Mouse (Mus musculus) heart, embryonic 14.5 days (tissue): ENCODE data around the gene Zbtb24. TPM values are rescaled to one million over a fixed set of nuclear protein-coding genes. Genes with fewer than 3 reads are reported as not detected.
"Not testable (repeated sequence)": the region's sequence is repeated elsewhere in the genome, so short reads cannot be mapped to it uniquely, and the experiment has no call there.

ENCODE experiments used
- ATAC-seq: fragments of 200-750 bp; cut with Nextera tagmentation; 2 replicates; pipeline ENCODE4 v1.8.0; 2017; ENCODE audit warnings: low read depth, moderate TSS enrichment; ENCODE audit not compliant: insufficient number of reproducible peaks, insufficient read depth, low FRiP score
- H3K27ac ChIP-seq, 2 experiments: fragments of 200-500 bp in 1 of 2; fragments of 300-500 bp in 1 of 2; sonication (generic) in 1 of 2; replicated peaks in 1 of 2; 2 replicates each; pipeline ENCODE4 v1.5.1; 2012 to 2014; ENCODE audit warnings: low read depth in 2 of 2, low read length in 2 of 2, control low read depth in 1 of 2, mild to moderate bottlenecking in 1 of 2, mixed read lengths in 1 of 2; ENCODE audit not compliant: control insufficient read depth in 1 of 2, insufficient read depth in 1 of 2
- H3K27me3 ChIP-seq: fragments of 300-500 bp; sonication (generic); 2 replicates; pipeline ENCODE4 v1.6.1; 2014; ENCODE audit warnings: mild to moderate bottlenecking, low read length, control low read depth; ENCODE audit not compliant: control insufficient read depth, insufficient read depth
- H3K36me3 ChIP-seq: fragments of 300-500 bp; sonication (generic); 2 replicates; pipeline ENCODE4 v1.6.1; 2014; ENCODE audit warnings: mild to moderate bottlenecking, control low read depth, low read length, mixed read lengths; ENCODE audit not compliant: control insufficient read depth, insufficient read depth
- H3K4me1 ChIP-seq, 2 experiments: fragments of 200-500 bp in 1 of 2; fragments of 300-500 bp in 1 of 2; sonication (generic) in 1 of 2; 2 replicates each; pipeline ENCODE4 v1.6.1; 2012 to 2014; ENCODE audit warnings: low read length in 2 of 2, control low read depth in 1 of 2, mixed read lengths in 1 of 2; ENCODE audit not compliant: control insufficient read depth in 2 of 2, insufficient read depth in 2 of 2
- H3K4me2 ChIP-seq: fragments of 300-500 bp; sonication (generic); 2 replicates; pipeline ENCODE4 v1.6.1; 2014; ENCODE audit warnings: mild to moderate bottlenecking, low read length
- H3K4me3 ChIP-seq, 2 experiments: fragments of 200-500 bp in 1 of 2; fragments of 300-500 bp in 1 of 2; sonication (generic) in 1 of 2; 2 replicates each; pipeline ENCODE4 v1.5.1; 2012 to 2014; ENCODE audit warnings: low read length in 2 of 2, mild to moderate bottlenecking in 2 of 2, control low read depth in 1 of 2, low read depth in 1 of 2, moderate library complexity in 1 of 2; ENCODE audit not compliant: control insufficient read depth in 1 of 2, insufficient read depth in 1 of 2
- H3K9ac ChIP-seq: fragments of 300-500 bp; sonication (generic); 2 replicates; pipeline ENCODE4 v1.6.1; 2014; ENCODE audit warnings: mild to moderate bottlenecking, low read length
- H3K9me3 ChIP-seq: fragments of 300-500 bp; sonication (generic); 2 replicates; pipeline ENCODE4 v1.6.1; 2016; ENCODE audit warnings: low read length, control low read depth; ENCODE audit not compliant: control insufficient read depth
- WGBS: fragments of 180-500 bp; shearing (Covaris S2); extraction: QIAGEN DNeasy Blood & Tissue Kit; methylation state at CpG from one replicate; pipeline ENCODE4 v1.1.7; 2014; 5-methylcytosine and 5-hydroxymethylcytosine counted together
- polyA plus RNA-seq: library from polyadenylated mRNA; unstranded; fragments of >200 nt; fragmentation: Nextera tagmentation; extraction: Ambion mirVana; gene quantifications from 2 replicates; pipeline ENCODE4 v1.2.1, GENCODE M21; 2014

The Zbtb24 gene
- polyA plus RNA-seq, 1 experiment from 2014 or later = 12.7 TPM

GRCm38 (mm10) chr10:41505446-41505845 is 55.3 kb downstream of the Zbtb24 start:
- WGBS = 3% methylated on average over 3 of the region's 3 CpGs
- not testable (repeated sequence) for H3K4me2 ChIP-seq, H3K4me1 ChIP-seq, H3K9ac ChIP-seq, H3K27me3 ChIP-seq, H3K36me3 ChIP-seq, H3K27ac ChIP-seq, H3K4me3 ChIP-seq, ATAC-seq, H3K9me3 ChIP-seq

GRCm38 (mm10) chr10:41509160-41509559 is 59.0 kb downstream of the Zbtb24 start:
- 23% methylated on average over 2 of the region's 2 CpGs for WGBS
- Histone ChIP-seq H3K4me1 (0 out of 4 replicates have a peak, but pooled peaks cover under 1 to 2% of the 10 kb centered on the region in 2 experiments), H3K36me3 (no peaks in the 10 kb centered on the region), H3K9ac (no peak overlapping the region), H3K4me2 (no peak overlapping the region), H3K27me3 (no peaks in the 10 kb centered on the region), H3K27ac (no peak overlapping the region), H3K9me3 (no peaks in the 10 kb centered on the region), H3K4me3 (no peak overlapping the region)
- ATAC-seq = no peak

GRCm38 (mm10) chr10:41514301-41514700 is 64.1 kb downstream of the Zbtb24 start:
- Histone ChIP-seq H3K4me3 (no peak overlapping the region), H3K36me3 (no peaks in the 10 kb centered on the region), H3K27me3 (no peaks in the 10 kb centered on the region), H3K27ac (no peak overlapping the region), H3K9me3 (no peaks in the 10 kb centered on the region), H3K4me1 (peaks cover 2 to 12% of the 10 kb centered on the region in 2 experiments; a peak in 1 of 4 replicates), H3K9ac (no peak overlapping the region), H3K4me2 (no peak overlapping the region)
- ATAC-seq = no peak
- WGBS = 47% methylated on average over 4 of the region's 4 CpGs

GRCm38 (mm10) chr10:41514921-41515320 is 64.7 kb downstream of the Zbtb24 start:
- H3K27ac ChIP-seq = no peak overlapping the region
- ATAC-seq = no peak
- no peaks in the 10 kb centered on the region for H3K27me3 ChIP-seq
- no peak overlapping the region for H3K4me3 ChIP-seq
- peaks cover 2 to 12% of the 10 kb centered on the region in 2 experiments; a peak in 1 of 4 replicates for H3K4me1 ChIP-seq
- H3K36me3 ChIP-seq = no peaks in the 10 kb centered on the region
- no peak overlapping the region for H3K4me2 ChIP-seq
- no peaks in the 10 kb centered on the region for H3K9me3 ChIP-seq
- H3K9ac ChIP-seq = no peak overlapping the region

Other genes with a start within 250 kb of the Zbtb24 start
- gene Fig4, start 147.1 kb upstream of the Zbtb24 start, polyA plus RNA-seq = 57.2 and 64.9 TPM in 2 replicates
- 0.18 and 0.19 TPM in 2 replicates for gene Ak9, start 146.4 kb upstream of the Zbtb24 start, polyA plus RNA-seq
- 31.8 and 32.1 TPM in 2 replicates for gene Mical1, start 25.9 kb downstream of the Zbtb24 start, polyA plus RNA-seq
- gene Smpd2, start 40.0 kb downstream of the Zbtb24 start, polyA plus RNA-seq = 51.1 and 54.0 TPM in 2 replicates
- gene Ppil6, start 40.1 kb downstream of the Zbtb24 start, polyA plus RNA-seq = 1.8 and 2.3 TPM in 2 replicates
- gene Cd164, start 69.0 kb downstream of the Zbtb24 start, polyA plus RNA-seq = 220 and 225 TPM in 2 replicates